Mouse (Mus musculus): ENCODE data around the gene Rom1. TPM values are rescaled to one million over a fixed set of nuclear protein-coding genes. Genes with fewer than 3 reads are reported as not detected.

The Rom1 gene
- polyA plus RNA-seq, 1 experiment from 2014 or later: 2.8 TPM

Small RNA genes lying within 50 kb of the gene (microRNA-seq; reads per million reads assigned to microRNA genes)
- gene Mir5136: not detected

Other genes starting within 250 kb of the Rom1 start
- gene Slc3a2, start 206.0 kb downstream of the Rom1 start, polyA plus RNA-seq (2015; fragmentation: Nextera tagmentation; extraction: Ambion mirVana): 118 and 128 TPM in 2 replicates
- 80.8 and 81.6 TPM in 2 replicates for gene Wdr74, start 193.5 kb downstream of the Rom1 start, polyA plus RNA-seq (2015; fragmentation: Nextera tagmentation; extraction: Ambion mirVana)
- gene 1700092M07Rik, start 188.6 kb downstream of the Rom1 start, polyA plus RNA-seq (2015; fragmentation: Nextera tagmentation; extraction: Ambion mirVana): 0.81 and 1.3 TPM in 2 replicates
- 48.2 and 51.9 TPM in 2 replicates for gene Stx5a, start 187.9 kb downstream of the Rom1 start, polyA plus RNA-seq (2015; fragmentation: Nextera tagmentation; extraction: Ambion mirVana)
- 93.3 and 104 TPM in 2 replicates for gene Nxf1, start 172.3 kb downstream of the Rom1 start, polyA plus RNA-seq (2015; fragmentation: Nextera tagmentation; extraction: Ambion mirVana)
- gene Tmem223, start 158.4 kb downstream of the Rom1 start, polyA plus RNA-seq (2015; fragmentation: Nextera tagmentation; extraction: Ambion mirVana): 66.1 and 74.2 TPM in 2 replicates
- 93.6 and 97.1 TPM in 2 replicates for gene Tmem179b, start 154.9 kb downstream of the Rom1 start, polyA plus RNA-seq (2015; fragmentation: Nextera tagmentation; extraction: Ambion mirVana)
- 16.6 and 17.2 TPM in 2 replicates for gene Taf6l, start 142.9 kb downstream of the Rom1 start, polyA plus RNA-seq (2015; fragmentation: Nextera tagmentation; extraction: Ambion mirVana)
- 105 and 110 TPM in 2 replicates for gene Polr2g, start 130.8 kb downstream of the Rom1 start, polyA plus RNA-seq (2015; fragmentation: Nextera tagmentation; extraction: Ambion mirVana)
- gene Zbtb3, start 126.8 kb downstream of the Rom1 start, polyA plus RNA-seq (2015; fragmentation: Nextera tagmentation; extraction: Ambion mirVana): 1.5 TPM in 2 replicates
- 25.1 and 27.4 TPM in 2 replicates for gene Ttc9c, start 110.0 kb downstream of the Rom1 start, polyA plus RNA-seq (2015; fragmentation: Nextera tagmentation; extraction: Ambion mirVana)
- 2.8 and 3.0 TPM in 2 replicates for gene Hnrnpul2, start 109.3 kb downstream of the Rom1 start, polyA plus RNA-seq (2015; fragmentation: Nextera tagmentation; extraction: Ambion mirVana)
- not detected in 2 replicates for gene AC129217.1, start 99.6 kb downstream of the Rom1 start, polyA plus RNA-seq (2015; fragmentation: Nextera tagmentation; extraction: Ambion mirVana)
- gene Bscl2, start 91.9 kb downstream of the Rom1 start, polyA plus RNA-seq (2015; fragmentation: Nextera tagmentation; extraction: Ambion mirVana): 33.8 and 37.2 TPM in 2 replicates
- gene Gng3, start 90.2 kb downstream of the Rom1 start, polyA plus RNA-seq (2015; fragmentation: Nextera tagmentation; extraction: Ambion mirVana): 0.52 and 0.73 TPM in 2 replicates
- 0.05 and 0.18 TPM in 2 replicates for gene Lrrn4cl, start 78.6 kb downstream of the Rom1 start, polyA plus RNA-seq (2015; fragmentation: Nextera tagmentation; extraction: Ambion mirVana)
- gene Ubxn1, start 57.9 kb downstream of the Rom1 start, polyA plus RNA-seq (2015; fragmentation: Nextera tagmentation; extraction: Ambion mirVana): 112 and 125 TPM in 2 replicates
- 37.8 and 38.5 TPM in 2 replicates for gene Uqcc3, start 48.4 kb downstream of the Rom1 start, polyA plus RNA-seq (2015; fragmentation: Nextera tagmentation; extraction: Ambion mirVana)
- 81.2 and 113 TPM in 2 replicates for gene Lbhd1, start 45.6 kb downstream of the Rom1 start, polyA plus RNA-seq (2015; fragmentation: Nextera tagmentation; extraction: Ambion mirVana)
- not detected in 2 replicates for gene Gm49403, start 45.4 kb downstream of the Rom1 start, polyA plus RNA-seq (2015; fragmentation: Nextera tagmentation; extraction: Ambion mirVana)
- 89.5 and 92.3 TPM in 2 replicates for gene 1810009A15Rik, start 40.5 kb downstream of the Rom1 start, polyA plus RNA-seq (2015; fragmentation: Nextera tagmentation; extraction: Ambion mirVana)
- gene Gm49416, start 40.4 kb downstream of the Rom1 start, polyA plus RNA-seq (2015; fragmentation: Nextera tagmentation; extraction: Ambion mirVana): not detected in 2 replicates
- gene Ints5, start 36.4 kb downstream of the Rom1 start, polyA plus RNA-seq (2015; fragmentation: Nextera tagmentation; extraction: Ambion mirVana): 26.1 and 26.5 TPM in 2 replicates
- 41.4 and 52.7 TPM in 2 replicates for gene Ganab, start 31.3 kb downstream of the Rom1 start, polyA plus RNA-seq (2015; fragmentation: Nextera tagmentation; extraction: Ambion mirVana)
- 20.1 and 22.8 TPM in 2 replicates for gene B3gat3, start 9.0 kb downstream of the Rom1 start, polyA plus RNA-seq (2015; fragmentation: Nextera tagmentation; extraction: Ambion mirVana)
- 14.4 and 15.2 TPM in 2 replicates for gene Eml3, start 196 bp upstream of the Rom1 start, polyA plus RNA-seq (2015; fragmentation: Nextera tagmentation; extraction: Ambion mirVana)
- gene Mta2, start 12.5 kb upstream of the Rom1 start, polyA plus RNA-seq (2015; fragmentation: Nextera tagmentation; extraction: Ambion mirVana): 99.5 and 114 TPM in 2 replicates
- 18.7 and 20.2 TPM in 2 replicates for gene Tut1, start 24.5 kb upstream of the Rom1 start, polyA plus RNA-seq (2015; fragmentation: Nextera tagmentation; extraction: Ambion mirVana)
- 298 and 320 TPM in 2 replicates for gene Eef1g, start 37.7 kb upstream of the Rom1 start, polyA plus RNA-seq (2015; fragmentation: Nextera tagmentation; extraction: Ambion mirVana)
- gene Ahnak, start 59.9 kb upstream of the Rom1 start, polyA plus RNA-seq (2015; fragmentation: Nextera tagmentation; extraction: Ambion mirVana): 1.4 and 1.6 TPM in 2 replicates
- not detected in 2 replicates for gene Scgb1a1, start 158.6 kb upstream of the Rom1 start, polyA plus RNA-seq (2015; fragmentation: Nextera tagmentation; extraction: Ambion mirVana)
- 11.5 and 14.9 TPM in 2 replicates for gene Asrgl1, start 206.3 kb upstream of the Rom1 start, polyA plus RNA-seq (2015; fragmentation: Nextera tagmentation; extraction: Ambion mirVana)